Mouse (Mus musculus) hindbrain, embryonic 16.5 days (tissue): ENCODE data around the gene 3110009E18Rik. TPM values are rescaled to one million over a fixed set of nuclear protein-coding genes. Genes with fewer than 3 reads are reported as not detected.

Experiments used
- ATAC-seq: fragments of 200-750 bp; cut with Nextera tagmentation; 2 replicates; pipeline ENCODE4 v1.8.0; 2017; ENCODE audit warnings: moderate TSS enrichment, moderate library complexity
- H3K27ac ChIP-seq: fragments of 300-500 bp; sonication (generic); 2 replicates; pipeline ENCODE4 v1.5.1; 2014; ENCODE audit warnings: low read depth, mild to moderate bottlenecking, control low read depth, low read length, moderate library complexity
- H3K27me3 ChIP-seq: fragments of 300-500 bp; sonication (generic); replicated peaks from 2 replicates; pipeline ENCODE4 v1.6.1; 2014; ENCODE audit warnings: low read length; ENCODE audit not compliant: control insufficient read depth, insufficient read depth
- H3K36me3 ChIP-seq: fragments of 300-500 bp; sonication (generic); 2 replicates; pipeline ENCODE4 v1.6.1; 2014; ENCODE audit warnings: mild to moderate bottlenecking, low read length, moderate library complexity, mixed read lengths; ENCODE audit not compliant: control insufficient read depth, insufficient read depth
- H3K4me1 ChIP-seq: fragments of 300-500 bp; sonication (generic); 2 replicates; pipeline ENCODE4 v1.6.1; 2014; ENCODE audit warnings: low read depth, low read length; ENCODE audit not compliant: control insufficient read depth, insufficient read depth
- H3K4me2 ChIP-seq: fragments of 300-500 bp; sonication (generic); 2 replicates; pipeline ENCODE4 v1.6.1; 2014; ENCODE audit warnings: mild to moderate bottlenecking, low read length, control low read depth, moderate library complexity
- H3K4me3 ChIP-seq: fragments of 300-500 bp; sonication (generic); 2 replicates; pipeline ENCODE4 v1.5.1; 2014; ENCODE audit warnings: mild to moderate bottlenecking, low read length, control low read depth, moderate library complexity
- H3K9ac ChIP-seq: fragments of 300-500 bp; sonication (generic); 2 replicates; pipeline ENCODE4 v1.6.1; 2014; ENCODE audit warnings: low read depth, mild to moderate bottlenecking, control low read depth, low read length, moderate library complexity
- H3K9me3 ChIP-seq: fragments of 300-500 bp; sonication (generic); 2 replicates; pipeline ENCODE4 v1.6.1; 2014; ENCODE audit warnings: mild to moderate bottlenecking, low read length, moderate library complexity; ENCODE audit not compliant: control insufficient read depth
- WGBS: fragments of 180-500 bp; shearing (Covaris S2); extraction: QIAGEN DNeasy Blood & Tissue Kit; methylation state at CpG from one replicate; pipeline ENCODE4 v1.1.7; 2014; 5-methylcytosine and 5-hydroxymethylcytosine counted together
- polyA plus RNA-seq: library from polyadenylated mRNA; unstranded; fragments of >200 nt; fragmentation: Nextera tagmentation; extraction: Ambion mirVana; gene quantifications from 2 replicates; pipeline ENCODE4 v1.2.1, GENCODE M21; 2015

3110009E18Rik gene
- polyA plus RNA-seq, 1 experiment from 2014 or later = 13.3 TPM

DNA sequence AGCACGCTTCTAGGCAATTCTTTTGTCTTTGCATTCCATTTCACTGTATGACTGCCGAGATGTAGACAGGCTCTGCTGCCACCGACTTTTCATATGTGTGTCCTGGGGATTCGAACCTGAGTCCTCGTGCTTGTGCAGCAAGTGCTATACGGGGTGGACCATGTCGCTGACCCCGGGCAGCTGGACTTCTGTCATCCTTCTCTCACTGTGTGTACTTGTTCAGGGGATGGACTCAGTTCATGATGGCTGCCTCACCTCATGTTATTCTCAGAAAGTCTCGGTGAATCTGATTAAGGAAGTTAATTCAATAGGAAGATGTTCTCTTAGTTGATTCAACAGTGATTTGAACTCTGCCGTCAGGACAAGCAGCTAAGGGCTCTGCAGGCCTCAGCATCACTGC, 72.6 kb downstream of the 3110009E18Rik start:
- no peak for ATAC-seq
- H3K9me3 ChIP-seq = no peaks in the 10 kb centered on the region
- H3K27me3 ChIP-seq = no peaks in the 10 kb centered on the region
- no peak overlapping the region for H3K4me3 ChIP-seq
- WGBS = 90% methylated on average over 10 of the region's 10 CpGs
- no peak overlapping the region for H3K4me2 ChIP-seq
- H3K4me1 ChIP-seq = peaks cover 4% of the 10 kb centered on the region; the same call in 1 of the 2 replicates
- H3K27ac ChIP-seq = no peak overlapping the region
- H3K9ac ChIP-seq = no peak overlapping the region
- H3K36me3 ChIP-seq = no peaks in the 10 kb centered on the region

DNA sequence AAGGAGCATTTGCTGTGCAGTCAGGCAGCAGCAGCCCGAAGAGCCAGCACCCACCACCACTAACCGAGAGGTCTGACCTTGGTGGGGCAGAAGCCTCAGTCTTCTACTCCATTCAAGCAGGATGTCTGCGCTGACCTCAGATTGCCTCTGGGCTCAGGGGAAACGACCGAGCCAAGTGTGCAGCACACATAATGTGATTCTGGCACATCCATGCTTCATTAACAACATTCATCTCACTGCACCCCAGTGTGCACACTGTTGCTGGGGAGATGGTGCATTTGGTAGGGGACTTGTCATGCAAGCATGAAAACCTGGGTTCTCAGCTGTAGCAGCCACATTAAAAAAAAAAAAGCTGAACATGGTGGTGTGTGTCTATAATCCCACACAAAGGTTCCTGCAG, 75.0 kb downstream of the 3110009E18Rik start:
- no peak overlapping the region for H3K27ac ChIP-seq
- ATAC-seq = 0 out of 2 replicates have a peak, but pooled peaks have one; percentile 38
- H3K4me3 ChIP-seq = no peak overlapping the region
- no peak overlapping the region for H3K9ac ChIP-seq
- H3K36me3 ChIP-seq = no peaks in the 10 kb centered on the region
- no peaks in the 10 kb centered on the region for H3K27me3 ChIP-seq
- no peak overlapping the region for H3K4me2 ChIP-seq
- 21% methylated on average over 5 of the region's 5 CpGs for WGBS
- H3K4me1 ChIP-seq = peaks cover 4% of the 10 kb centered on the region; the same call in 1 of the 2 replicates
- H3K9me3 ChIP-seq = no peaks in the 10 kb centered on the region

DNA sequence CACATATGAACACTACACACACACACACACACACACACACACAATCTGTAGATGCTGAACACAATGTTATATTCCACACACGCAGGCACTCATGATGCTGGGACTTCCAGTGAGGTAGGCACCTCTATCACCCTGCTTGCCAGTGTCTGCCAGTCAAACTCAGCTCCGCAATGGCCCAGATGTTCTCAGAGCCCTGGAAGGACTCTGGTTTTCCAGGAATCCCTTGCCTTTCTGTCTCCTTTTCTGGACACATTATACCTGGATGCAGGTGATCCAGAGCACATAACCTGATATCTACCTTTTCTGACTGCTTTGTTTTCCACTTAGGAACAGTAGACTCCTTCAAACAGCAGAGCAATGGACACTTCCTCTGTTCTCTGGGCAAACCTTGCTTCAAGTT, 75.7 kb downstream of the 3110009E18Rik start:
- ATAC-seq = no peak
- H3K9me3 ChIP-seq = no peaks in the 10 kb centered on the region
- 90% methylated on average over 2 of the region's 2 CpGs for WGBS
- no peaks in the 10 kb centered on the region for H3K36me3 ChIP-seq
- H3K27ac ChIP-seq = no peak overlapping the region
- H3K9ac ChIP-seq = no peak overlapping the region
- no peaks in the 10 kb centered on the region for H3K27me3 ChIP-seq
- peaks cover 4% of the 10 kb centered on the region; the same call in 1 of the 2 replicates for H3K4me1 ChIP-seq
- no peak overlapping the region for H3K4me3 ChIP-seq
- no peak overlapping the region for H3K4me2 ChIP-seq

DNA sequence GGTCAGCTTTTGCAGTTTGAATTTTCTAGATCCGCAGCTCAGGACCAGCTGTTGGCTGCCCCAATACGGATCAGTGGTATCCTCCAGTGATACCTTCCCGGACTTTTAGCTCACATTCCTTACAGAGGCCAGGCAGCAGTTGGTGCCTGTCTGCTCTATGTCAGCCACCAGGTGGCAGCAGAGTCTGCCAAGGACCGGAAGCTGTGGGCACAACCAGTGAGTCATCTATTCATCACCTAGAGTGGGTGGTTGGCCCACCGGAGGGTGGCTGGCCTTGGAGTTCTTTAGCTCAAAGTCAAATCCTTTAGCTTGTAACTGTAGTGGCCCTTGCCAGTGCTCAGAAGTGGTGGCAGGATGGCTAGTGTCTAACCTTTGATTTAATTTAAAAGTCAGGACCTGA, 76.2 kb downstream of the 3110009E18Rik start:
- Histone ChIP-seq H3K36me3 (no peaks in the 10 kb centered on the region), H3K4me3 (no peak overlapping the region), H3K27ac (no peak overlapping the region), H3K4me1 (peaks cover 4% of the 10 kb centered on the region; the same call in 1 of the 2 replicates), H3K4me2 (no peak overlapping the region), H3K27me3 (no peaks in the 10 kb centered on the region), H3K9me3 (no peaks in the 10 kb centered on the region), H3K9ac (no peak overlapping the region)
- WGBS = 15% methylated on average over 5 of the region's 5 CpGs
- peak; percentile 81 for ATAC-seq

DNA sequence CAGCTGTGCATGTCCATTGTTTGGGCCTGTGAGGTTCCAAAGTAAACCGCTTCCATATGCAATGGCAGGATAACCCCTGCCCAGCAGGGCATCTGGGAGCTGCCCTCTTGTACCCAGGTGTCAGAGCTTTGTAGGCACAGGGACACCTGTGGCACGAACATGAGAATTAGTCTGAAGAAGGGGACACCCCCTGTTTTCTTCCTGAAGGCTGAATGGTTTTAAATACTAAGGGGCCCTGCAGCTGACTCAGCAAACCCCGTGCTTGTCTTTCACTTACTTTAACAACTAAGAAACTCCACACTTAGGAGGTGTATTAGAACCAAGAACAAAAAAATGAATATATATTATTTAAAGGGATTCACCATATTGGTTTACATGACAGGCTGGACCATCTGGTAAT, 77.2 kb downstream of the 3110009E18Rik start:
- 48% methylated on average over 3 of the region's 3 CpGs for WGBS
- H3K4me2 ChIP-seq = no peak overlapping the region
- H3K9me3 ChIP-seq = no peaks in the 10 kb centered on the region
- peaks cover 4% of the 10 kb centered on the region; the same call in 1 of the 2 replicates for H3K4me1 ChIP-seq
- no peak overlapping the region for H3K4me3 ChIP-seq
- no peak for ATAC-seq
- no peaks in the 10 kb centered on the region for H3K27me3 ChIP-seq
- no peaks in the 10 kb centered on the region for H3K36me3 ChIP-seq
- no peak overlapping the region for H3K9ac ChIP-seq
- H3K27ac ChIP-seq = no peak overlapping the region

DNA sequence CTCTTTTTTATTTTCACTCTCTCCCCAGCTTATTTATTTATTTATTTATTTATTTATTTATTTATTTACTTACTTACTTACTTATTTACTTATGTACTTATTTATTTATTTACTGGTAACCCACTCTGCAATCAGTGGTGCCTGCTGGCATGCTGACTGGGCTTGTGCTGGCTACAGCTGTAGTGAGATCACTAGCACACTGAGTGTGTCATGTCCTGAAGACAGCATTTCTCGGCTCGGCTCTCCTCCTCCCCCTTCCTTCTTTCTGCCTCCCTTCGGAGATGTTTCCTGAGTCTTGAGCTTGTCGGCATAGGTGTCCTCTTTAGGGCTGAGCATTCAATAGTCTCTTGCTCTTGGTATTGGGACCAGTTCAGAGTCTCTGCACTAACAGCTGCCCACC, 78.0 kb downstream of the 3110009E18Rik start:
- no peak overlapping the region for H3K4me2 ChIP-seq
- no peak overlapping the region for H3K9ac ChIP-seq
- no peaks in the 10 kb centered on the region for H3K36me3 ChIP-seq
- no peak overlapping the region for H3K27ac ChIP-seq
- H3K4me3 ChIP-seq = no peak overlapping the region
- 83% methylated on average over 4 of the region's 4 CpGs for WGBS
- H3K27me3 ChIP-seq = no peaks in the 10 kb centered on the region
- no peaks in the 10 kb centered on the region for H3K9me3 ChIP-seq
- H3K4me1 ChIP-seq = peaks cover 4% of the 10 kb centered on the region; the same call in 1 of the 2 replicates
- no peak for ATAC-seq

DNA sequence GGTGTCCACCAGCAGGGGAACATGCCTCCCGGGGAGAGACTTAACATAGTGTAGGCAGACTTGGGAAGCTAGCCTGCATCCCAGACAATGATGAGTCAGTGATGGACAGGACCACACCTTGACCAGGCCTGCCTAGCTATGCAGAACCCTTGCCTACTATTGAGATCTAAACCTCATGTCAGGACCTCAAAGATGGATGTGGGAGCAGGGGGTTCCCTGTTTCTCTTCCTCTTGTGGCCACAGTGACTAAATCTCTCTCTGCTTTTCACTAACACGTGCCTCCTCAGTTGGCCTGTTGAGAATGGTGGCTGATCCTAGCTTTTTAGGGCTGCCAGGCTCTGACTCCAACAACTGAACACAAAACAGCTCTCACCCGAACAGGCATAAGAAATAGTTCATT, 81.6 kb downstream of the 3110009E18Rik start:
- ATAC-seq = no peak
- Histone ChIP-seq H3K36me3 (no peaks in the 10 kb centered on the region), H3K4me2 (no peak overlapping the region), H3K4me3 (no peak overlapping the region), H3K9me3 (no peaks in the 10 kb centered on the region), H3K4me1 (no peaks in the 10 kb centered on the region; the same call in 1 of the 2 replicates), H3K27ac (no peak overlapping the region), H3K9ac (no peak overlapping the region), H3K27me3 (no peaks in the 10 kb centered on the region)
- 52% methylated on average over 3 of the region's 3 CpGs for whole genome bisulfite sequencing

DNA sequence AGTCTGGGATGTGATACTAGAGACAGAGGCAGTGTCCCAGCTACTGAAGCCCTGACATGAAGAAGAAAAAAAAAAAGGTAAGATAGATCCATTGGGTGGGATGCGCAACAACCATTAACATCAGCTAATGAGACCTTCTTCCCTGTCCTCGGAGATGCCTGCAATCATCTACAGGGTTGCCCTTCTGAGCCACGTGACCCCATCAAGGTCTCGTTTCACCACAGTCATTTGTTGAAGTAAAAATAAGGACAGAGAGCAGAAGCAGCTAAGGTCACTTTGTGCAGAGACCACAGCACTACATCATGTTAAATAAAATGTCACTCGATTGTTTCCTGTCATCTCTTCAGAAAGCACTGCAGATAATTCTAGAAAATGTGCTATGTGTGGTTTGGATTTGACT, 82.8 kb downstream of the 3110009E18Rik start:
- Histone ChIP-seq H3K9ac (no peak overlapping the region), H3K27ac (no peak overlapping the region), H3K4me3 (no peak overlapping the region), H3K4me1 (no peaks in the 10 kb centered on the region; the same call in 1 of the 2 replicates), H3K9me3 (no peaks in the 10 kb centered on the region), H3K36me3 (no peaks in the 10 kb centered on the region), H3K27me3 (no peaks in the 10 kb centered on the region), H3K4me2 (no peak overlapping the region)
- WGBS = 84% methylated on average over 5 of the region's 5 CpGs
- no peak for ATAC-seq

DNA sequence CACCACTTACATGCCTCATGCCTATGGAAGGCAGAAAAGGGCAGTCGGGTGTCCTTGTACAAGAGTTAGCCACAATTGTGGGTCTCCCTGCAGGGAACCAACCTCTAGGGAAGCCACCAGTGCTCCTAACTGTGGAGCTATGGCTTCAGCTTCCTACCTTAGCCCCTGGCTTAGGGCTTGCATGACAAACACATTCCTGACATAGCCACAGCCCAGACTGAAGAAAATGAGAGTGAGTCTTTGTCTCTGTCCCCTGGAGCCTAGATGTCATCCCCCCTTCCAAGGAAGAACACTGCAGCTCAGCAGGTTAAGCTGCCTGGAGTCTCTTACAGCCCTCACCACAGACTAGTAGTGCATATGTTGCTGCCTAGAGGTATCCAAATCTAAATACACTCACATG, 83.8 kb downstream of the 3110009E18Rik start:
- H3K9me3 ChIP-seq = no peaks in the 10 kb centered on the region
- H3K9ac ChIP-seq = no peak overlapping the region
- H3K27me3 ChIP-seq = no peaks in the 10 kb centered on the region
- H3K4me2 ChIP-seq = no peak overlapping the region
- no peak overlapping the region for H3K27ac ChIP-seq
- H3K4me1 ChIP-seq = no peaks in the 10 kb centered on the region; the same call in 1 of the 2 replicates
- H3K36me3 ChIP-seq = no peaks in the 10 kb centered on the region
- 50% methylated on average over 1 of the region's 1 CpGs for WGBS
- H3K4me3 ChIP-seq = no peak overlapping the region
- no peak for ATAC-seq

DNA sequence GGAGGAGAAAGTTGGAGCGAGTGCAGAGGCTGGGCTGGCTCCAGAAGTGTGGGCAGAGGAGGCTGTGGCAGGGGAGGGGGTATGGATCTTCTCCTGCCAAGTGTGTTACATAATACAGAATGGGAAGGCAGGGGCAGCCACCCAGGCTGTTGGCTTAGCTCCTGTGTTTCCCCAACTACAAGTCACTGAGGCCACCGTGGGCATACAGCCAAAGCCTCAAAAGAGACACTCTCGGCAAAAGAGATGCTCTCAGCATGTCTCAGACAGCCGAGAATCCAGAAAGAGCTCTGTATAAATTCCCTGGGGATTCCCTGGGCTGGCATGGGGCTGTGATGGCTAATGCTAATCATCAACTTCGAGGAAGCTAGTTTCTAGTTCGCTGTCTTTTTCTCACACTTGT, 86.6 kb downstream of the 3110009E18Rik start:
- H3K4me2 ChIP-seq = no peak overlapping the region
- whole genome bisulfite sequencing = 26% methylated on average over 6 of the region's 6 CpGs
- H3K36me3 ChIP-seq = no peaks in the 10 kb centered on the region
- no peak overlapping the region for H3K27ac ChIP-seq
- ATAC-seq = peak; percentile 95
- no peak overlapping the region for H3K9ac ChIP-seq
- no peaks in the 10 kb centered on the region for H3K27me3 ChIP-seq
- H3K9me3 ChIP-seq = no peaks in the 10 kb centered on the region
- H3K4me3 ChIP-seq = no peak overlapping the region
- H3K4me1 ChIP-seq = no peaks in the 10 kb centered on the region; the same call in 1 of the 2 replicates
